Mouse (Mus musculus): ENCODE data around the gene Ankrd39.
A peak's percentile ranks its signal among the peaks of the same experiment; 100 is the strongest.

Ankrd39 gene

DNA sequence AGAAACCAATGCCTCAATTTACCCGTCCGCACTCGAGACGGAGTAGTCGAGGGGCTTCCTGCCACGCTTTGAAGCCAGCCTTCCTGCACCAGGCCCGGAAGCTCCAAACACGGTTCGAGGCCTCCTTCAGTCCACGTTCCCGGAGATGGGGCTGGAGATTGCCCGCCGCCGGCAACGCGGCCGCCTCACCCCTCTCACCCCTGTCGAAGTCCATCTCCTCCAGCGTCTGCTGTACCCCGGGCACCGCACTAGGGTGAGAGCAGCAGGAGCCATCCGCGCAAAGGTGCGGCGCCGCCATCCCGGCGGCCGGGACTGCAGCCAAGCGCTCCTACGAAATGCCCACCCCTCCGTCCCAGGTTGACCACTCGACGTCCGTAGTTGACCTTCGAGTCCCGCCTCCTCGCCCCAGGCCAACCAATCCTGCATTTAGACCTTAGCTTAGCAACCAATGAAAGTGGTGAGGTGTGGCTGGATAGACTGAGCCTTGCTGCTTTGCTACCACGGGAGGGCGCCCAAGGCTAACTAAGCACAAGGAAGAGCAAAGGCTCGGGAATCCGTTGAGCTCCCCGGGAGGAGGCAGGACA is at the start of gene Ankrd39:
TSS of gene Ankrd39 (minus strand) at position 558 of the 584 bp plus-strand sequence.
- no peak for TF ChIP-seq POU5F1 (IDR thresholded peaks at IDR 0.05; ENCODE audit: borderline replicate concordance, low read length)
- peak; percentile 86 for TF ChIP-seq CTCF (conservative IDR thresholded peaks at IDR 0.05; ENCODE audit: low read length)
- TF ChIP-seq NANOG (IDR thresholded peaks at IDR 0.05; ENCODE audit: borderline replicate concordance, low read length): no peak
- Histone ChIP-seq H3K4me1 (replicated peaks; ENCODE audit: low read depth, low read length) (peaks cover 68% of the 10 kb centered on the region), H3K9me3 (ENCODE audit: low read length) (no peaks in the 10 kb centered on the region), H3K4me3 (replicated peaks; ENCODE audit: low read length) (peak within 1 kb of the TSS; percentile 86), H3K36me3 (ENCODE audit: insufficient read depth, low read length) (peaks cover 32% of the 10 kb centered on the region), H3K27me3 (ENCODE audit: insufficient read depth, low read length) (peaks cover 19% of the 10 kb centered on the region)

DNA sequence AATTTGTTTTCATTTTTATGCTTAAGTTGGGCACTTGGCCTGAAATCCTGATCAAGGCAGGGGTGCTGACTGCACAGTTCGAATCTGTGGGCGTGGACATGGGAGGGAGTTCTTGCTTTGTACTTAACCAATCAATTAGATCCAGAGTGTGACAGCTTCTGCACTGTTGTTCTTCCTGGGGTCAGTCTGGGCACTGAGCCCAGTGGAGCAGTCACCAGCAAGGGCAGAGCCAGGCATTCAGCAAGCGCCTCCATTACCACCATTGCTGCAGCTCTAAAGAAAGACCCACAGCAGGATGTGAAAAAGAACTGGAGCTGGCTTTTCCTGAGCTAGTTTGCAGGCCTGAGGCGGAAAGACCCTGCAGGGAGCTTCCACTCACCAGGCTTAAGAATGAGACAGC is 48.9 kb upstream of the Ankrd39 start:
- TF ChIP-seq NANOG (IDR thresholded peaks at IDR 0.05; ENCODE audit: borderline replicate concordance, low read length) (no peak), CTCF (conservative IDR thresholded peaks at IDR 0.05; ENCODE audit: low read length) (no peak)
- Histone ChIP-seq H3K36me3 (ENCODE audit: insufficient read depth, low read length) (peaks cover 46% of the 10 kb centered on the region), H3K9me3 (ENCODE audit: low read length) (no peaks in the 10 kb centered on the region), H3K4me3 (replicated peaks; ENCODE audit: low read length) (no peak overlapping the region), H3K27me3 (ENCODE audit: insufficient read depth, low read length) (no peaks in the 10 kb centered on the region), H3K4me1 (replicated peaks; ENCODE audit: low read depth, low read length) (peaks cover 71% of the 10 kb centered on the region)

DNA sequence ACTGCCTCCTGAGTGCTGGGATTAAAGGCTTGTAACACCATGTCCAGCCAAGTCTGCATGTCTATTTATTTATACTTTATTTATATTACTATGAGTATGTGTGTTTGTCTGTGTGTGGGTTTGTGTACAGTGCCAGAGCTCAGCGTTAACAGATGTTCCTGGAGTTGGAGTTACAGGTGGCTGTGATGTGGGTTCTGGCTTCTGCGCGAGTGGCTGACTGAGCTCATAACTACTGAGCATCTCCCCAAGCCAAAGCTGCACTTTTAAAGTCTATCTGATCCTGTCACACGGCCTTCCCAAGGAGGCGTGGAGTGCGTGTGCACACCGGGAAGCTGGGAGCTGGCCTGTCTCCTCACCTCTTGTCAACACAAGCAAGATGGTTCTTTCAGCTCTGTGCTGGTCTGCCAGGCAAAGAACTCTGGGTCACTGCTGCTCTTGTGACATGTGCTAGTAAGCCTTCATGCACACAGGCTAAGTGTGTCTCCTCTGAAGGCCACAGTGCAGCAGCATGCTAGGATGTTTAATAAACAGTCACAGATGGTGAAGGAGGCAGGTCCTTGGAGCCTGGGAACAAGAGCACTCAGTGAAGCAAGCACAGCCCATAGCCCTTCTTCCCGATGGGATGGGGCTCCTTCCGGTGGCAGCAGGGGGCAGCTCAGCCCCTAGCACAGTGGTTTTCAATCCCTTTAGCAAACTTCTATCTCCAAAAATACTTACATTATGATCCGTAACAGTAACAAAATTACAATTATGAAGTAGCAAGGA is 48.1 kb upstream of the Ankrd39 start:
- H3K4me3 ChIP-seq (replicated peaks; ENCODE audit: low read length): no peak overlapping the region
- no peaks in the 10 kb centered on the region for H3K9me3 ChIP-seq (ENCODE audit: low read length)
- no peak for TF ChIP-seq CTCF (conservative IDR thresholded peaks at IDR 0.05; ENCODE audit: low read length)
- TF ChIP-seq NANOG (IDR thresholded peaks at IDR 0.05; ENCODE audit: borderline replicate concordance, low read length): no peak
- TF ChIP-seq POU5F1 (IDR thresholded peaks at IDR 0.05; ENCODE audit: borderline replicate concordance, low read length): no peak
- peaks cover 38% of the 10 kb centered on the region for H3K36me3 ChIP-seq (ENCODE audit: insufficient read depth, low read length)
- H3K27me3 ChIP-seq (ENCODE audit: insufficient read depth, low read length): no peaks in the 10 kb centered on the region
- H3K4me1 ChIP-seq (replicated peaks; ENCODE audit: low read depth, low read length): peaks cover 74% of the 10 kb centered on the region

DNA sequence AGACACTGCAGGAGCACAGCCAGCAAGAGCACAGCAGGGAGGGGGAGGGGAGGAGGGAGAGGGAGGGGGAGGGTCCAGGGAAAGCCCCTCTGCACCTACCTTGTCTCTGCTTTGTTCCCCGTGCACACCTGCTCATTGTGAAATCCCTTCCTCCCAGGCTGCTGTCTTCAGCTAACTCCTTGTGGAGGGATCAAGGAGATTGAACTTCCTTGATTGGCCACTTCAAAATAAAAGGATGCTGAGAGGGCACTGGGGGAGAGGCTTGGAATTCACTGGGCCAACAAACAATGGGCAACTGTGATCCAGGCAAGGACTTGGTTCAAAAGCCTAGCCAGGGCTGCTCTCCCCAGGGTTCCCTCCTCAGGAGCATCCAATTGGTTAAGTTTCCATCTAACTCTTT is 45.9 kb upstream of the Ankrd39 start:
- H3K4me3 ChIP-seq (replicated peaks; ENCODE audit: low read length): no peak overlapping the region
- peaks cover 19% of the 10 kb centered on the region for H3K36me3 ChIP-seq (ENCODE audit: insufficient read depth, low read length)
- TF ChIP-seq NANOG (IDR thresholded peaks at IDR 0.05; ENCODE audit: borderline replicate concordance, low read length): no peak
- TF ChIP-seq POU5F1 (IDR thresholded peaks at IDR 0.05; ENCODE audit: borderline replicate concordance, low read length): no peak
- TF ChIP-seq CTCF (conservative IDR thresholded peaks at IDR 0.05; ENCODE audit: low read length): no peak
- no peaks in the 10 kb centered on the region for H3K9me3 ChIP-seq (ENCODE audit: low read length)
- no peaks in the 10 kb centered on the region for H3K27me3 ChIP-seq (ENCODE audit: insufficient read depth, low read length)
- peaks cover 81% of the 10 kb centered on the region for H3K4me1 ChIP-seq (replicated peaks; ENCODE audit: low read depth, low read length)

DNA sequence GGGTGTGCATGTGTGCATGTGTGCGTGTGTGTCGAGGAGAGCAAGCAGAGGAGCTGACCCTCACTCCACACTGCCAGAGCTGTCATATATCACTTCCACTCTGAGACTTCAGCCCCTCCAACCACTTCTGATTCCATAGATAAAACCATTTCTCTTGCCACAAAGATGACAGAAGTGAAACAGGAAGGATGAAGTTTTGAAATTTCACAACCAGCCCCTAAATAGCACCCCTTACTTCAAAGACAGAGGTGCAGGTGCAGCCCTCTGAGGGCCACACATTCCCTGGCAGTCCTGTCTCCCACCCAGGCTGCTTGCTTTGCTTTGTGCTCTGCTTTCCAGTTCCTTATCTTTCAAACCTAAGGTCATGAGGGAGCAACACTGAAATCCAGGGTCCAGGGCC is 44.2 kb upstream of the Ankrd39 start:
- H3K4me1 ChIP-seq (replicated peaks; ENCODE audit: low read depth, low read length): peaks cover 71% of the 10 kb centered on the region
- no peaks in the 10 kb centered on the region for H3K27me3 ChIP-seq (ENCODE audit: insufficient read depth, low read length)
- TF ChIP-seq CTCF (conservative IDR thresholded peaks at IDR 0.05; ENCODE audit: low read length) (no peak), POU5F1 (IDR thresholded peaks at IDR 0.05; ENCODE audit: borderline replicate concordance, low read length) (no peak), NANOG (IDR thresholded peaks at IDR 0.05; ENCODE audit: borderline replicate concordance, low read length) (no peak)
- H3K36me3 ChIP-seq (ENCODE audit: insufficient read depth, low read length): peaks cover 14% of the 10 kb centered on the region
- no peaks in the 10 kb centered on the region for H3K9me3 ChIP-seq (ENCODE audit: low read length)
- H3K4me3 ChIP-seq (replicated peaks; ENCODE audit: low read length): no peak overlapping the region

DNA sequence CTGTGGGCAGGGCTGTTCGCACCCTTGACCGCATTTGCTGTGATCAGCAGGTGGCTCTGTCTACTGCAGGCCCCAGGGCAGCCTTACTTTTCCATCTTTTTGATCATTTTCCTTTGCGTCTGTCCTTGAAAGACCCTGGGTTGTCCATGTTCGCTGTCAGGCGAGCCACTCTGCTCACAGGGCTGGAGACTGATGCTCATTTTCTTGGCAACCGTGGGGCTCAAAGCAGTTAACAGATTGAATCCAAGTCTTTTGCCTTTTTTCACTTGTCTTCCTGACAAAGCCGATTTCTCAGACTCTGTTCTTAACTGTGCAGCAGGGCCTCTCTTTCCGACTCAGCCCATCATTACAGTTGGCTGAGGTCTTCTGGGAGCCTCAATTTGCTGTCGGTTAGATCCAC is 43.4 kb upstream of the Ankrd39 start:
- Histone ChIP-seq H3K4me1 (replicated peaks; ENCODE audit: low read depth, low read length) (peaks cover 64% of the 10 kb centered on the region), H3K9me3 (ENCODE audit: low read length) (no peaks in the 10 kb centered on the region), H3K36me3 (ENCODE audit: insufficient read depth, low read length) (peaks cover 14% of the 10 kb centered on the region), H3K27me3 (ENCODE audit: insufficient read depth, low read length) (no peaks in the 10 kb centered on the region), H3K4me3 (replicated peaks; ENCODE audit: low read length) (no peak overlapping the region)
- TF ChIP-seq NANOG (IDR thresholded peaks at IDR 0.05; ENCODE audit: borderline replicate concordance, low read length): no peak
- TF ChIP-seq CTCF (conservative IDR thresholded peaks at IDR 0.05; ENCODE audit: low read length): no peak
- TF ChIP-seq POU5F1 (IDR thresholded peaks at IDR 0.05; ENCODE audit: borderline replicate concordance, low read length): no peak

DNA sequence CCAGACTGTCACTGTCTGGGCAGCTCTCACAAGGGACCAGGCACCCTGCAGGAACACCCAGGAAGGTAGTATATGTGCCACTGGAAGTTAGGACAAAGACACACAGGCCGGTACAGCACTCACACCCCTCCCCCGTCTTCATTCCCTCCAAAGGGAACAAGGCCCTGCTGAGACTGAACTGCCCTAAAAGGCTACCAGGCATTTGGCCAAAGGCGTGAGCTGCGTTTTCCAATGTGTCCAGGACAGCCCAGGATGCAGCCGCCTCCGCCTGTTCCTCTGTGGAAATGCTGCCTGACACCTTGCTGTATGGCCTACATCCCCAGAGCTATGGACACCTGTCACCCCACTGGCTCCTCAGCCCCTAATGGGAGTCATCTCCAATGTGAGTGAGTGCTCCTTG is 42.2 kb upstream of the Ankrd39 start:
- Histone ChIP-seq H3K36me3 (ENCODE audit: insufficient read depth, low read length) (peaks cover 5% of the 10 kb centered on the region), H3K9me3 (ENCODE audit: low read length) (no peaks in the 10 kb centered on the region), H3K4me3 (replicated peaks; ENCODE audit: low read length) (no peak overlapping the region), H3K4me1 (replicated peaks; ENCODE audit: low read depth, low read length) (peaks cover 53% of the 10 kb centered on the region), H3K27me3 (ENCODE audit: insufficient read depth, low read length) (0 out of 2 replicates have a peak, but pooled peaks cover 2% of the 10 kb centered on the region)
- TF ChIP-seq NANOG (IDR thresholded peaks at IDR 0.05; ENCODE audit: borderline replicate concordance, low read length) (no peak), CTCF (conservative IDR thresholded peaks at IDR 0.05; ENCODE audit: low read length) (no peak), POU5F1 (IDR thresholded peaks at IDR 0.05; ENCODE audit: borderline replicate concordance, low read length) (no peak)

DNA sequence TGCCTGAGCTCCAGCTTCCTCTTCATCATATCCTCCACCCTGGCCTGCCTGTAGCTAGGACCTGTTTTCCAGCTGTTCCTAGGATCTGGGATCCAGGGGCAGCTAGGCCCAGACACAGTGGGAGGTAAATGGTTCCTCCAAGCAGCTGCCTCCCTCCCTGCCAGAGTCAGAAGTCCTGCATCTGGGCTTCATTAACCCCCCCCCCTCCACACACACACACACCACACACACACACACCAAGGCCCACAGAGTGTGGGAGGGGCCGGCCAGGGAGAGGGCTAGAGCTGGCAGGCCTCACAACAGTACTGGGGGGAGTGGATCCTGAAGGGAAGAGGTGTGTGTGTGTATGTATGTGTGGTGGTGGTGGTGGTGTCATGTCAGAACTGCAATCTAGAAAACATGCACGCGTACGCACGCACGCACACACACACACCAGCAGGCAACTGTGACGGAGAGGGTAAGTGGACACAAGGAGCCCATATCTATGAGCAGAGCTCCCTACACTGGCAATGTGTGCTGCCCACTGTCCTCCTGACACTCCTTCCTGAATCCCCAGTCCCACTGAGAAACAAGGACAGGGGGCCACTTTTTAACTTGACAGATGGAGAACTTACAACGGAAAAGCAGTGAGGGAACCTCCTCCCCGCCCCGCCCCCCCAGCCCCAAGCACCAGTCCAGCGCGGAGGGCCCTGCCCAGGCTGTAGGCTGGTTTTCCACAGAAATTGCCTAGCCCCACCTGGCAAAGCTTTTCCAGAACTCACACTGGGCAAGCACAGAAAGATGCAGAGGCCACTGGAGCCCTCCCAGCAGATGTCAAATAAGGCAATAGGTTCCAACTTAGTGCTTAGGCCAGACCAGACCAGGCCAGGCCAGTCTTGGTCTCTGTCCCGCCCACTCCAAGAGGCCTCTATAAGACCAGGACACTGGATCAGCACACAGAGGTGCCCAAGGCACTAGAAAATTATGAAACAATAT is 41.5 kb upstream of the Ankrd39 start:
- no peak overlapping the region for H3K4me3 ChIP-seq (replicated peaks; ENCODE audit: low read length)
- H3K9me3 ChIP-seq (ENCODE audit: low read length): no peaks in the 10 kb centered on the region
- H3K36me3 ChIP-seq (ENCODE audit: insufficient read depth, low read length): peaks cover 1% of the 10 kb centered on the region
- peaks cover 5% of the 10 kb centered on the region; the same call in 1 of the 2 replicates for H3K27me3 ChIP-seq (ENCODE audit: insufficient read depth, low read length)
- H3K4me1 ChIP-seq (replicated peaks; ENCODE audit: low read depth, low read length): peaks cover 56% of the 10 kb centered on the region
- no peak for TF ChIP-seq CTCF (conservative IDR thresholded peaks at IDR 0.05; ENCODE audit: low read length)
- TF ChIP-seq POU5F1 (IDR thresholded peaks at IDR 0.05; ENCODE audit: borderline replicate concordance, low read length): no peak
- no peak for TF ChIP-seq NANOG (IDR thresholded peaks at IDR 0.05; ENCODE audit: borderline replicate concordance, low read length)
